Mouse (Mus musculus): ENCODE measurements around the gene C2cd2.
"Not testable (repeated sequence)": the region's sequence is repeated elsewhere in the genome, so short reads cannot be mapped to it uniquely, and the experiment has no call there.

The C2cd2 gene

GRCm38 (mm10) chr16:97962151-97962948 lies at the start of gene C2cd2, which contains the start of gene Zbtb21:
Gene C2cd2, minus strand, starts transcription at chr16:97962598.
Gene Zbtb21, minus strand, starts transcription at chr16:97962622.
- in situ Hi-C loops (cut with MboI): no loop called here

DNA sequence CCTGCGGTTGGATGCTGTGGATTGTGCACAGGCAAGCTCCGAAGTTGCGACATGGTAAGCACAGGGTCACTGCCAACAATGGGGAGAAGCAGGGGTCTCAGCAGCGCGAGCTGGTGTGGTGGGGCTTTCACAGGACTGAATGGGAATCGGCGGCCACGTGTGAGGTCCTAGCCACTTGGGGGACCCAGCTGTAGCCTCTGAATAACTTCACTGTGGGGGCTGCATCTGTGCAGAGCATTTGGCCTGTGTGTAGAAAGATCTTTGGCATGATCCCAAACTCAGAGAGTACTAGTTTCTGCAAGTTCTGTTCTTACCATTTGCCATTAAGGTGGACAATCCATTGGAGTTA lies 35.0 kb upstream of the C2cd2 start:
- in situ Hi-C loops (cut with MboI): not testable (repeated sequence)

DNA sequence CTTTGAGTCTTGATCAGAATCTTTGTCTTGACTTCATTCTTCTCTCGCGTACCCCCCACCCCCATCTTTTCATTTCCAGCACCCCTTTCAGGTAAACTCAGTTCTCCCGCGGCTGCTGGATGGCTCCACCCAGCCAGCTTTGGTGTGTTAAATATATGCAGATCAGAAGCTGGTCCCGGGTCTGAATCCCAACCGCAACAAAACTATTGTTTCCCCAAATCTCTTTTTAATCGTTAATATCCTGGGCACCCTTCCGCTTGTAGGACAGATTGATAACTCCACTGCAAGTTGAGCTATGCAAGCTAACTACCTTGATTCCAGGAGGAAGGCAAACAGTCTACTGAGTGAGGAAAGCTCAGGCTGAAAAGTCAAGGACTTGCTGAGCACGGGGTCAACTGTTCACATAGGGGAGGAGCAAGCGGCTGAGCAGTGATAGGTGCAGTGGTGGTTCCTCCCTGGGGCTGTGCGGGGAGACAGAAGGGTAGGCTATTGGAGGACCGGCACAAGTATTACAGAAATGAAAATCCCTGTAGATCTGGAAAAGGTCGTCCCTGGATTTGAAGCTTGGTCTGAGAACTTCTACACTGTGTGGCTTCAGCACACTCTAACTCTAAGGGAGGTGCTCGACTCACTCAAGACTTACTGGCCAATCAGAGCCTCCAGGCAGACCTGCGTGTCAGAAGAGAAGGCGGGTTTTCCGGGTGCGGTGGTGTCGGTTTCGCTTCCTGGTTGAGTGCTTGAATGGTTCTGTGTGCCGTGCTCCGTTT lies 34.4 kb upstream of the C2cd2 start, which contains the start of gene B230307C23Rik:
B230307C23Rik (plus strand) TSS at position 700 of the 767 bp plus-strand sequence.
- in situ Hi-C loops (cut with MboI): no loop called here

DNA sequence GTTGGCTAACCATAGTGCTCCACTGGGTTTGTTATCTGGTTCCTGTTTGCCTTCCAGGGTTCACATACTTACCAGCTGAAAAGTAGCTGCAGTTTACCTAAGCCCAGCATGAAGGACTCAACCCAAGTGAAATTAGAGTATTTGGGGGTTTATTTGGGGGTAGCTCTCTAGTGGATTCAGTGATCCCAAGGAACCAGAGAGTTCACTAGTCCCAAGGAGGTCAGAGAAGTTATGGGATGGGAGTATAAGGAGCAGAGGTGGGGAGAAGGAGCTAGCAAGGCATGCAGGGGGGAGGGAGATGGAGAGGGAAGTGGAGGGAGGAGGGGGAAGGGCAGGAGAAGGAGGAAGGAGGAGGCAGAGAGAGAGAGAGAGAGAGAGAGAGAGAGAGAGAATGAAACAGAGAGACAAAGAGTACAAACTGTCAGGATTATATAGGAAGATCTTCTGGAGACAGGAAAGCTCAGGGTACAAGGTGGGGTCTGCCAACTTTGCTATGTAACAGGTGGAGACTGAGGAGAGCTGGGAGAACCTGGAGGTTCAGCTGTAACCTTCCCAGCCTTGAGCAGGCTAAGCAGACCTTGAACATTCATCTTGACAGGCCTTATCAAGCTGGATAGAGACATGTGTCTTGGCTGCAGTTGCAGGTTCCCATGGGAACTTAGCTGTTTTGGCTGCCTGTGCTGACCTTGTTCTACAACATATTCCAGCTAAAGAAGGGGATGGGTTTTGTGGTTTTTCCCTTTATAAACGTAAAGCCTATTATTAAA lies 33.6 kb upstream of the C2cd2 start:
- in situ Hi-C loops (cut with MboI): no loop called here

DNA sequence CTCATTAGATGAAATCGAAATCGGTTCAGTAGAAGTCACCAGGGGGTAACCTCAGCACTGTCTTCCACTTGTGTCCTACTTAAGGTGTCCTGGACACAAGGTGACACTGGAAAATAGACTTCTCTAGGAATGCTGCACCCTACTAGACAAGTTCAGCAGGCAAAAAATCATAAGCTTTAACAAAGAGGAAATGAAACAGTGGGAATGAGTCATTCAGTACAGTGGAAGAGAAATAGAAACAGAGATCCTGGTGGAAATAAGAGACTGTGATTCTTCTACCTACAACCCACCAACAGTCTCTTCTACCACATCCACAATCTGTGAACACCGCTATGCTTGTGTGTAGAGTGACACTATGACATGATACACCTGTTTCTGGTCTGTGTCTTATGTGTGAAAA lies 30.1 kb upstream of the C2cd2 start:
- in situ Hi-C loops (cut with MboI): not testable (repeated sequence)

DNA sequence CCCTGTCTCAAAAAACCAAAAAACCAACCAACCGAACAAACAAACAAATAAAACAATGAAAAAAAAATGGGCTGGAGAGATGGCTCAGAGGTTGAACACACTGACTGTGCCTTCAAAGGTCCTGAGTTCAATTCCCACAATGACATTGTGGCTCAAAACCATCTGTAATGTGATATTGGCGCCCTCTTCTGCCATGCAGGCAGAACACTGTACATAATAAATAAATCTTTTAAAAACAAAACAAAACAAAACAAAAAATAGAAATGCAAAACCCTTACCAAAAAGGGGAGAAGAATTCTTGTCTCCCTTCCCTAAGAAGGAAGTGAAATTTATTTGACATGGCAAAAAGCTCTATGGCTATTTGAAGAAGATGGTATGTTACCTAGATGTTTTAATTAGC lies 29.1 kb upstream of the C2cd2 start:
- in situ Hi-C loops (cut with MboI): no loop called here

- in situ Hi-C loops (cut with MboI): no loop called here
Measured at GRCm38 (mm10) chr16:97984589-97984988, 22.2 kb upstream of the C2cd2 start.

DNA sequence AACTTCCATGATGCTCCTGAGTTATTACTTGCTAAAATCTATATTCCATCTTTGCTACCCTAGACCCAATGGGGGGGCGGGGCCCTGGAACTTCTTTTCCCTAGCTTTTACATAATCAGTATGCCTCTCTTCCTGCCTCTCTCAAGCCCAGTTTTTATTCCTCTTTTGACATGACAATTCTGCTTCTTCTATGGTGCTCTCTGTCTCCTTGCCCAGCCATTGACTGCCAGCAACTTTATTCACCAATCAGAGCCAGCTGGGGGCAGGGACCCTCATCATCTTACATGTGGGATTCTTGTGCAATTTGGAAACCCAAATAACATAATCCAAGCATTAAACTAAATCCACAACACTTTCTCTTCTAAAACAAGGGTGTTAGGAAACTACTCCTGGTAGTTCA lies 19.0 kb upstream of the C2cd2 start:
- in situ Hi-C loops (cut with MboI): no loop called here

- in situ Hi-C loops (cut with MboI): no loop called here
Measured at GRCm38 (mm10) chr16:97977722-97978121, 15.3 kb upstream of the C2cd2 start.

GRCm38 (mm10) chr16:97977277-97977676 lies 14.9 kb upstream of the C2cd2 start:
- in situ Hi-C loops (cut with MboI): no loop called here

DNA sequence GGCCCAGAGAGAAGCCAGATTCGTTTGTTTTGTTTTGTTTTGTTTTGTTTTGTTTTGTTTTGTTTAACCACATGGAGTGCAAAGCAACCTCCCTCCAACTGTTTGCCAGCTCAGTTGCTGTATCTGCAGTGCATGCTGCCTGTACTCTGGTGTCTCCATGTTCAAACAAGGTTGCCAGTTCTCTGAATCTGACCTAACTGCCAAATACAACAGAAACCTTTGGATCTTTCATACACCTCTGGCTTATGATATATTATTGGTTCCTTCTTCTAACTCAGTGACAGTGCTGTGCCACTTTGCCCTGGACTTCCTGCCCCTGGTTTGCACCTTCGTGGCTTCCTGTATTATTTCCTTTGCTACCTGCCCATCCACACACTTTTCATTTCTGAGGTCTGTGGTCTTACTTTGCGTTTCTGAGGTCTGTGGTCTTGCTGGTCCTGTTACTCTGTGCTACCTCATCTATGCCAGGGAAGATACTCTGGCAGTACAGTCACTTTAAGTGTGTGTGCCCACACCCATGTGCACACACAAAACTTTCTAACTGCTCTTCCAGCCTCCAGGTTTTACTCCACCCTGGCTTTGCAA lies 1.6 kb upstream of the C2cd2 start:
- in situ Hi-C loops (cut with MboI): no loop called here

DNA sequence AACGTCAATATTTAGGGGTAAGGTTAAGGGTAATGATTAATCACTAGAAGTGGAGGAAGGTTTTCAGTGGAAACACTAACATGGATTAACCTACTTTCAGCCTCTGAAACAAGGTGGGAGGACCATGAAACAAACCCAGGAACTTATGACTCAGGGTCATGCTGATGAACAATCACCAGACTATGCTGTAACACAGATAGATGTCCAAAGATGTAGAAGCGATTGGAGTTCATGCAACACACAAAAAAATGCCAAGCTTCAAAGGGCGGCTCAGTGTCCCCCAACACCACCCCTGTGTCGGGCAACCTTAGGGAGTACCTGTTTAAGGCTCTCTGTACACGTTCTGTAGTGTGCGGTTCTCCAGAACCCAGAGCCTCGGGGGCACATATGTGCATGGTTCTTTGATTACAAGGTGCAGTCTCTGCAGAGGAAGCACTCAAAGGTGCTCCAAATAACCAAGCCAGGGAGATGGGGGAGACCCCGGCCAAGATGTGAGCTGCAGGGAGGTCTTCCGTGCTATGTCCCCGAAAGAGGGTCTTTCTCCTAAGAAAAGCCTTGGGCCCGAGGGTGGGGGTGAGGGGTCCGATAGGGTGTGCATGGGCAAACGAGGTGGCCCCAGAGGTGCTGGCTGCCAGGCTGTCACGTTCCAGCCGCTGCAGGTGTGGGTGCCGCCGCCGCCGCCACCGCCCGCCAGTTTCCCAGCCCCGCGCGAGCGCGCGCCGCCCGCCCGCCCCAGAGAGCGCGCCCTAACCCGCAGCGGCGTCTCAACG lies 832 bp downstream of the C2cd2 start:
- in situ Hi-C loops (cut with MboI): no loop called here

DNA sequence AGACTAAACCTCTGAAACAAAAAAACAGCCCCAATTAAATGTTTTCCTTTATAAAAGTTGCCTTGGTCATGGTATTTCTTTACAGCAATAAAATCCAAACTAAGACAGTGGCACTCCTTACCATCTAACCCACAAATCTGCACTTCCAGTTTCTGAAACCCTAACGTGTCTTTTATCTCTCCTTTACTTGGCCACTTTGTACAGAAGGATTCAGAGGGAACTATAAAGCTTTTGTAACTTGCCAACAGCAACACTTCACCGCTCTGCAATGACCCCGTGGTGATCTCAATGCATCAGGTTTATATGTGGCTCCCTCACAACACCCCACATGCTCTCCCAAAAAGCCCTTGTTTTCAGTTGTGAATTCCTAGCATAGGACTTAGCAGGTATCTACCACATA lies 2.0 kb downstream of the C2cd2 start:
- in situ Hi-C loops (cut with MboI): no loop called here

GRCm38 (mm10) chr16:97958401-97958973 lies 3.9 kb downstream of the C2cd2 start:
- in situ Hi-C loops (cut with MboI): no loop called here

DNA sequence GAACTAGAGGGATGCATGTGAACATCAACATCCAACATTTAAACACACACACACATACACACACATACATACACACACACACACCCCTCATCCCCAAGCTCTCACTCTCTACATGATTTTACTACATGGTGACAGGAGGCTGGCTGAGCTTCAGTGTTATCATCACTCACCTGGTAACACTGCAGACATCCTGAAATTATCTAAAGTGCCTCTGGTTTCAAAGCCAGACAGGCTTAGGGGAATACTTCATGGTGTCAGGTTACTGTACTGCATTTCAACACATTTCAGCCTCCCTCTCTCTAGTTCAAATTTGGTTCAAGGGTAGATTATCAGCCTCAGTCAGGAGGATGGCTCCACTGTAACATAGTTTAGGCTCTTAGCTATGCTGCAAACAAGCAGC lies 4.8 kb downstream of the C2cd2 start:
- in situ Hi-C loops (cut with MboI): no loop called here

DNA sequence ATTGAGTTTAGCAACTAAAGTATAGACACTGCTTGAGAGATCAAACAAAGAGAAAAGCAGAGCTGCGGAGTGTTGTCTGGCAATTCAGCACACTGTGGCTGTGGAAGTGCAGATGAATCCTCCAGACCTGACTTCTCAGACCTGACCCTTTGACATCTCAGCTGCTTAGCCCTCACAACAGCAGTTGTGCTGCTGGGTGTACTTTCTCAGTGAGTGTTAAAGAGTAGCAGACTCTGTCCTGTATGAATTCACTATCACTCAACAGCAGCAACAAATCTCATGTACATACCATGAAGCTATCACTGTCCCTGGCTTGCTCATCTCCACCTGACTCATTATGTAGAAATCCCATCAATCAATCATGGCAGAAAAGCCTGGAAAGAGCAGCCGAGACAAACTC lies 6.4 kb downstream of the C2cd2 start:
- in situ Hi-C loops (cut with MboI): no loop called here

GRCm38 (mm10) chr16:97953300-97953699 lies 9.1 kb downstream of the C2cd2 start:
- in situ Hi-C loops (cut with MboI): no loop called here

DNA sequence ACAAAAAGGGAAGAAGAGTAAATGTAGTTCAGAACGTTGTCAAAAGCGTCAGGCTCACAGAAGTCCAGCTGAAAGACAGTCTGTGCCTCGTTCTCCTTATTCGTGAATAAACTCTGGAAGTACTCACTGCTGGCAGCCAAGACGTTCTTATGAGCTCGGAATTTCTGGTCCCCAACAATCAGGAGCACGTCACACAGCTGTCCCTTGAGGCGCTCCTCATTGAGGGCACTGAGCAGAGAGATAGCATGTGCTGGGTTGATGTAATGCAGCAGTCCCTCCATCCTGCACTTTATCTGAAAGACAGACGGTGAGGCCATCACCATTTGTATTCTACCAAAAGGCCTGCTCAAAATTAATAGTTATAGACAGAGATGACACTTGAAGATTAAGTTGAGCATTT lies 9.6 kb downstream of the C2cd2 start:
- in situ Hi-C loops (cut with MboI): no loop called here

- in situ Hi-C loops (cut with MboI): no loop called here
Measured at GRCm38 (mm10) chr16:97952371-97952770, 10.0 kb downstream of the C2cd2 start.

DNA sequence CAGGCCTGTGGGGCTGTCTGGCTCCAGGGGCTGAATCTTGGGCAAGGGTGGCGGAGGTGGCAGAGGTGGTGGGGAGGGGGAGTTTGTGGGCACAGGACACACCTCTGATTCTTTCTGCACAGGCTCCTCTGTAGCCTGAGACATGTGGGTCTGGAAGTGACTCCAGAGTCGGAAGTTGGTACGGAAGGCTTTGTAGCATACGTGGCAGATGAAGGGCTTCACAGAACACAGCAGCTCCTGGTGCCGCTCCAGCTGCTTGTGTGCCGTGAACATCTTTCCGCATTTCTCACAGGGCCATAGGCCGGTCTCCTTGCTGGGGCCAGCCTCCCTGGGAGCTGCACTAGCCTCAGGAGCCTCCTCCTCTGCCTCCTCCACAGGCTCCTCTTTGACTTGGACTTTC lies 12.3 kb downstream of the C2cd2 start:
- in situ Hi-C loops (cut with MboI): no loop called here

DNA sequence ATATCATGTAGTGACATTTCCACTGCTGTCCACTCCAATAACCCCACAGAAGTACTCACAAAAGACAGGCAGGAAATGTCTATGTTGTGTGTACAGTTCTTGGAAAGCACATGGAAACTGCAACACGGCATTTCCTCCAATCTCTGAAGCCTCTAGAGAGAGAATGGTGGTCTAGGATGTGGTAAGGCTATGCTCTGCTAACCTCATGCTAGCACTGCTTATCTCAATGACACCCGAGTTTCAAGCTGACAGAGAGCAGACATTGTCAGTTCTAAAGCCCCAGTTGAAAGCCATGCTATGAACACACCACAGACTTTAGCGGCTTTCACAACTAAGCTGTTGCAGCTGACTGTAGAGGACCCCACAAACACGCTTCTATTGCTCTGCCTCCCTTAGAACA lies 13.6 kb downstream of the C2cd2 start:
- in situ Hi-C loops (cut with MboI): no loop called here

Measured in mature B cell (primary cell).